In genomic region chr5:144243901-144244487, GRCm38 (mm10) we compare ENCODE assay signal across 8 mouse cellular contexts. TPM values are rescaled to one million over a fixed set of nuclear protein-coding genes. Genes with fewer than 3 reads are reported as not detected.
DNase-seq lines count a peak whose midpoint lies in the region; ATAC-seq and TF ChIP-seq lines count a peak whose summit lies in the region.

Gene Bri3 (plus strand): TSS chr5:144244437.

- 93% methylated on average over 7 of the region's 7 CpGs for WGBS in hindbrain, postnatal 0 days

- no peak within 1 kb of the TSS for H3K4me2 ChIP-seq in hindbrain, postnatal 0 days (ENCODE audit: low read depth, low read length)

- H3K27ac ChIP-seq in hindbrain, postnatal 0 days = no peak within 1 kb of the TSS

- DNase-seq in heart, adult 18-20 months = no peak
- DNase-seq in heart, adult 9 months (ENCODE audit: low spot score in 2 of 2) = no peak
- no peak for DNase-seq in adrenal gland, adult 2 months
- no peak for DNase-seq in gastrocnemius, adult 8-10 months (ENCODE audit: low spot score in 2 of 2)
- DNase-seq in hindbrain, postnatal 0 days (ENCODE audit: low spot score) = no peak
- no peak for DNase-seq in urinary bladder, postnatal 36 days (ENCODE audit: low spot score in 2 of 2)
- DNase-seq in ovary, postnatal 36 days (ENCODE audit: low spot score) = no peak

- no peak within 1 kb of the TSS for H3K9ac ChIP-seq in hindbrain, postnatal 0 days (replicated peaks; ENCODE audit: low read length)

- no peaks in the 10 kb centered on the region for H3K4me1 ChIP-seq in hindbrain, postnatal 0 days (ENCODE audit: insufficient read depth, low read length)

- H3K9me3 ChIP-seq in hindbrain, postnatal 0 days (ENCODE audit: low read length) = no peaks in the 10 kb centered on the region

- H3K36me3 ChIP-seq in hindbrain, postnatal 0 days (ENCODE audit: insufficient read depth, low read length) = no peaks in the 10 kb centered on the region

- no peak for ATAC-seq in hindbrain, postnatal 0 days
- no peak for ATAC-seq in megakaryocyte, adult 5-6 weeks (ENCODE audit: poor library complexity, severe bottlenecking)

- TF ChIP-seq CTCF in hindbrain, postnatal 0 days (IDR thresholded peaks at IDR 0.05; ENCODE audit: low read depth) = no peak

- no peak within 1 kb of the TSS for H3K4me3 ChIP-seq in hindbrain, postnatal 0 days (ENCODE audit: low read length)

- H3K27me3 ChIP-seq in hindbrain, postnatal 0 days (ENCODE audit: insufficient read depth, low read length) = no peaks in the 10 kb centered on the region

RNA-seq across cellular contexts. Expression of gene Bri3, which starts in this region (rescaled TPM):
- total RNA-seq in heart, adult 18-20 months (2021) = 100 to 1,000 TPM; 149 to 160 TPM
- total RNA-seq in adrenal gland, adult 2 months (2021) = 100 to 1,000 TPM; 127 TPM
- polyA plus RNA-seq in adrenal gland, adult 2 months (2012; rRNA removed) = 248 and 377 TPM in 2 replicates
- 10 to 100 TPM; 35.7 to 43.3 (median 40.9) TPM for total RNA-seq in gastrocnemius, adult 8-10 months (2022)
- total RNA-seq in hindbrain, postnatal 0 days (2014; rRNA removed) = 18.2 and 22.1 TPM in 2 replicates
- 113 and 114 TPM in 2 replicates for polyA plus RNA-seq in hindbrain, postnatal 0 days (2015; fragmentation: Nextera tagmentation; extraction: Ambion mirVana)
- total RNA-seq in megakaryocyte, adult 5-6 weeks (2015) = 86.8 and 91.0 TPM in 2 replicates
- 20.1 and 33.8 TPM in 2 replicates for total RNA-seq in megakaryocyte, adult 5-6 weeks (2017)
